Mouse (Mus musculus) gonadal fat pad, adult 2 months (tissue): ENCODE data around the gene Mid1. TPM values are rescaled to one million over a fixed set of nuclear protein-coding genes. Genes with fewer than 3 reads are reported as not detected.
"Not testable (repeated sequence)": the region's sequence is repeated elsewhere in the genome, so short reads cannot be mapped to it uniquely, and the experiment has no call there.

ENCODE experiments used
- DNase-seq: peaks from one replicate; pipeline ENCODE4 v3.0.0-alpha.2; 2012; ENCODE audit warnings: low read depth
- polyA plus RNA-seq: library from polyadenylated mRNA; depleted of rRNA; stranded (reverse); fragments of >200 nt; gene quantifications from 2 replicates; pipeline ENCODE4 v1.2.3, GENCODE M21; 2012

Gene Mid1
- polyA plus RNA-seq, 1 experiment: 3.8 TPM

DNA sequence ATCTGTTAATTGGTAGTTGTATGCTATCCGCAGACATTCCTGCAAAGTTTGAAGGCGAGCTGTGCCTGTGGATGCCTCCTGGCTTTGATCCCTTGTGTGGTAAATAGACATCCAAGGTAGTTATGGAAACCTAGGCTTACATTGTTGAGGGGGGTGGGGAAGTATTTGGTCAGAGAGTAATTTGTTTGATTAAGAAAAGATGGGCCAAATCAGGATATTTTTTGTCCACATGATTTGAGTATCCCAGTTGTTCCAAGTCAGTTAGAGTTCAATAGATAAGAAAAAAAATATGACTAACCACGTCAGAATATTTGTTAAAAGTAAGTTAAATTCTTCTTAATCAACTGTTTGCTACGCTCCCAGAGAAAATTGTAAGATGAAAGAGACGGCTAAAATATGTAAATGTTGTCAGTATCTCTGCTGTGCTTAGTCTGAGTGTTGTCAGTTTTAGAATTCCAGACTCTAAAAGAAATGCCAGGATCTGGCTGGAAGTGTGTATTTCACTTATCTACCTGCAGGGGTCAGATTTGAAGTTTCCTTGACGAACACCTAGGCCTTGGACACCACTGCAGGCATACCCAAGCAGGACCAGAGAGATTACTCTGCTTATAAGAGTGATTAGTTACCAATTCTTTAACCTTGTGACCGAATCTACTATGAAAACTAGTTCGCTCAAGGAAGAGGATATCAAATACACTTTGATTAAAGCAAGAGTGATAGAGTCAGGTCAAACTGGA lies 198.7 kb downstream of the Mid1 start:
- no peak for DNase-seq

DNA sequence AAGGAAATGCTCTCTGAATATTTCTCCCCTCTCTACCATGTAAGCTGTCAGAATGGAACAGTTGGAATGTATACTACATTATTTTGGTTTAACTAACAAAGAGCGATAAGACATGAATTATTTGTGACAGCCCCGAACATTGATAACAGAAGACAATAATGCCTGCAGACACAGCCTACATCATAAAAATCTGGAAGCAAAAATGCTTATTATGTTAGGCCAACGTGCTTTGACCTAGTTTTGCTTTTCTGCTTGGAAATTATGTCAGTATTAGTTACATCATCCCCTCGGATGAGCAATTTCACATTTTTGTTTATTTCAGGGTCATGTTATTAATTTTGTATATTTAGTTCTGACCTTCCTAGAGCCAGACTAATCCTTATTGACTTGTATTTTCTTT lies 205.5 kb downstream of the Mid1 start:
- DNase-seq: no peak

DNA sequence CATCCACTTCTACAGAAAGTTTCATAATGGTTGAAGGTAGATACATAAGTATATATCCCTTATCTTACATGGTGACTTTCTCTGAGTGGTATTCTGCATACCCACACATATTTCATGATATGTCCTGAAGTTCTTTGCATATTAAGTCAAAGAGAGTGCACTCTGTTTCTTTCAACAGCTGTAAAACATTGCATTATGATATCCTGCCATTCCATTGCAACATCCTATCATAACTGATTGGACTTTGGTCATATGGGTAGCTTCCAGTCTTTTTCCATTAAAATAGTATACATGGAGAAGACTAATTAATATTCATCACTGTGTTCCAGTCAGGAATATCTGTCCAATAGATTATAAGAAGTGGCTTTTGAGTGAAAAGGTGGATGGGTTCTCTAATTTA lies 207.1 kb downstream of the Mid1 start:
- no peak for DNase-seq

DNA sequence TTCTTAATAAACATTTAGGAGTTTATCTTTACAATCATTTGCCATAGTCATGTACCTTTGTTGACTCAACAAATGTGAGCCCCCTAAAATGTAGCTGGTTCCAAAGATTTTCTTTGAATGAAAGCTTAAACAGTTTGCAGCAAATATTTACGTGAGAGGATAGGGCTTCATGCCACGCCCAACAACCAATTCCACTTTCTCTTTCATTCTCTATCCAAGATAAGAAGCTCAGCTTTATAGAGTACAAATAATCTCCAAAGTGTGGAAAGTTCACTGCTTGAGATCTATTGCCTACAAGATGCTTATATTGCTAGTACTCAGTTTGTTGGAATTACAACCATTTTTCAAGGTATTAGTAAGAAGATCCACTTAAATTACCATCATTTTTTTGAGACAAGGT lies 207.6 kb downstream of the Mid1 start:
- DNase-seq: no peak

DNA sequence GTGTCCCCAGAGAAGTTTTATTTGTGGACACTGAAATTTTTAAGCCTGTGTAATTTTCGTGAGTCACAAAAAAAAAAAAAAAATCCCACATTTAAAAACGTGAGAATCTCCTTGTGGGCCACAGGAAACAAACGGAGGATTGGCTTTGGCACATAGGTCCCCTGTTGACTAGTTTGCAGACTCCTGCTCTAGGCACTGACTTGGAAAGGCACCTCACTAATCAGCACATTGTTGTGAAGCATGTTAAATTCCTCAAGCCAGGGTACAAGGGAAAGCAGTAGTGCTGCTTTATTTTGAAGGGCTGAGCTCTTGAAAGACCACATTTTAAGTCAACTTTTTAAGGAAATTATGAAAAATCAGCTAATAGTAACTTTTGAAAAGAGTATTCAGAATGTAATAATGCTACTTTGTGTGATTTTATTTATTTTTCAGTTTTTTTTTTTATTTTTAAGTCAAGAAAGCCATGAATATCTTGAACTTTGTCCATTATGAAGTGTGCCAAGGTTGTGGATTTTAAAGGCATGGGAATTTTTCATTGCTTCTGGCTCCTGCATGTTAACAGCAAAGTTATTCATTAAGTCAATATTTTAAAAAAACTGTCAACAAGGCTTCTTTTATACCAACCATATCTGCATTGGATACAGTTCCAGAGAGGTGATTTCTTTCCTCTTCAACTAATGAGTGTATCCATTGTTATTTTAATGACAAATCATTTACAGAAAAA lies 214.4 kb downstream of the Mid1 start:
- no peak for DNase-seq

DNA sequence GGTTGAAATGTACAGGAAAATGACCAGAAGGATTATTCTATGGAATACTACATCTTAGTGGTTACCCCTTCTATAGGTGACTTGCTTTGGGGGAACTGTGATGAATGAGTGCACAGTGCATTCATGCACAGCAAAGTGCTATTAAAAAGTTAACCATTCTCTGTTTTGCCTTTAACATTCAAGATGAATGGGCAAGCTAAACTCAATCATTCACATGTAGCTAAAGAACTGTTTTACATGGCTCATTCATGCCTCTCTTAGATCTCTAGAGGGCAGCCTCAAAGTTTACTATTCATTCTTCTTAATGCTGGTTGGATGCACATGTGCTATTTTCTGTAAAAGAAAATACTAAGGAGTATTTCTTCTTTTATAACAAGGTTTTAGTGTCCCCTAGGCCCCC lies 217.9 kb downstream of the Mid1 start:
- no peak for DNase-seq

DNA sequence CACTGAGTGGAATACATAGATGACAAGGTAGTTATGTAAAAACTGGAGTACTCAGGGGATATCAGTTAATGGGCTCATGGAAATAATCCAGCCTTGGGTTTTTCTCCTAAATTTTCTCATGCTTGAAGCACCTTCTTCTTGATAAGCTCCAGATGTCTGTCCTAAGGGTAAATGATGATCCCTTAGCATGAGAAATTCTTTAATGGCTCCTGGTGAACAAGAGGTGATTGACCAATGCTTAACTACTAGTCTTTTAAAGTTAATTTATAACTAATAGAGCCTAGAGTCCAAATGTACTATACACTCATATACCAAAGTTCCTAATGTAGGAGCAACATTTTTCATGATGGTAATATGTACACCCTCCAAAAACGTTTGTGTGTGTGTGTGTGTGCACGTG lies 218.7 kb downstream of the Mid1 start:
- DNase-seq: no peak

DNA sequence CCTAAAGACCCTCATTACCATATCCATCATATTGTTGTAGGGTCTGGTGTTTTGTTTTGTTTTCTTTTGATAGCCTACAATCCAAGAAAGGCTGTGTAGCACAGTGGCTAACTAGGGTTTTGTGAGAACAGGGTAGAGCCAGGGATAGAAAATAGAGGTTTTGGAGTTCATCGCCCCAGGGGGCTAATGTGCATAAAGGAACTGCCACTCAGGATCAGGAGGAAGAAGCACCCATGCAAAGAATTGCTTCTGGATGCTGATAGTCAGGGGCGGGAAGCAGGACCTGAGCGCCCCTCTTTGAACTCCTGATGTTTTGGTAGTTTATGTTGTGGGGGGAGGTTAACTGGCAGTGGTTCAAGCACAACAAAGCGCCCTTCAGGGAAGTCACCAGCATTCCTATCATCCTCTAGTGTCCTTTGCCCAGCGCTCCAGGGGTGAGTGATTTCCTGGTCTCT lies 221.1 kb downstream of the Mid1 start:
- no peak for DNase-seq

DNA sequence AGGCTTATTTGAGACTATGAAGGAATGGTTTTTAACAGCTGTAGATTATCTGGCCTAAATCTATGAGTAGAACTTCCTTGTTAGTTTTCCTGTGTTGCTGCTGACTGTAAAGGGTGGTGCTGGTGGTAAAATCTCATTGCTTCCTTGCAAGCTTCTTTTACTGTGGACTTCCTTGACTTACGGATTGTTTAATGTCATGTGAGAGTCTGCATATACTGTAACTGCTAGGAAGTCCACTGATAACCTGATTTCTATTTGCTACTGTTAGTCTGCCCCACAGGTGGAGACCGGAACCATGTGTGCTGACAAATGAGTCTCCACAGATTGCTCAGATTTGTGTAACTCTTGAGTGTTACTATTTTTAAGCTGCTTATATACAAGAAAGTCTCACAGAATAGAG lies 224.9 kb downstream of the Mid1 start:
- DNase-seq: no peak

DNA sequence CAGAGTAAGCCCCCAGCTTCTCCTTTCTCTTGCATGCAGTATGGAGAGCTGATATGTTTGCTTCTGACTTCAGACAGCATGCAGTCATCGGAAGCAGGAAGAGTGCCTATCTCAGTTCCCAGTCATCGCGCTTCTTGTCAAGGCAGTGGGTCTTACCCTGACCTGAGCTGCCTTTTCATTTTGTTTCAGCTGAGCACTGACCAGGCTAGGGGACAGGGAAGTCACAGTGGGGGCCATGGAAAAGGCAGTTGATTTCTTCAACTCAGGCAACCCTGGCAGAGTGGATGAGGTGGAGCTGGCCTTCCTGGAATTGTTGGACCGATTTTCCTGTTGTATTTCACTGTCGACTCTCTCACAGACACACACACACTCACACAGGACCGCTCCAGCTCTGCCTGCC lies 230.7 kb downstream of the Mid1 start:
- no peak for DNase-seq

DNA sequence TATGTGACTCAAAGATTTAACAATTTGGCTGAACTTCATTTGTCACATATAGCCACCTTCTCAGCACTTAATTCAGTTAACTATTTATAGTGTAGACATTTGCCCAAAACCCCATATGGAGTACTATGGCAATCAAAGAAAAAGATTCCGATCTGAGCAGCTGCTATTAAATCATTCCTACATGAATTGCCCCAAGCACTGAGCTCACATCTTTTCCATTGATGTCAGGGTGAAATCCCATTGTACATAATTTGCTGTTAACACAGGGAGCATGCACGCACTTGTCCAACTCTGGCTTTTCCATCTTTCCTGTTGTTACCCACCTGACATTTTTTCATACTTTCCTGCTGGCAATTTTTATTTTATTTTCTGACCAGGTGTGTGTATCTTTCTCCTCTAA lies 237.5 kb downstream of the Mid1 start:
- no peak for DNase-seq

DNA sequence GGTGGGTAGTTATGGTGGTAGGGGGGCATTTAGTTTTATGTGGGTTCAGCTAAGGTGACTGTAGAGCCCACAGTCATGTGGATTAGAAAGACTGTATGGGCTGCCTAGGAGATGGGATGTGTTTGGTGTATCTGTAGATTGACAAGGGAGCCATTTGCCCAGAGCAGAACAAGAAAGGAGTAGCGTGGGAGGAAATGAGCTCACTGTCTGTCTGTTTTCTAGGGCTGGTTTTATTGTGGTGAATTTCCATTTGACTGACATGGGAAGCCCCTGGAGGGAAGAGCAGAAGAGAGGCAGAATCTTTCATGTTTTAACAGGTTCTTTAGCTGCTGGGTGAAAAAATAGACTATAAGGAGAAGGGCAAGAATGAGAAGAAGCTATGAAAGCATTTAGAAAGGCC lies 238.4 kb downstream of the Mid1 start:
- DNase-seq: no peak

DNA sequence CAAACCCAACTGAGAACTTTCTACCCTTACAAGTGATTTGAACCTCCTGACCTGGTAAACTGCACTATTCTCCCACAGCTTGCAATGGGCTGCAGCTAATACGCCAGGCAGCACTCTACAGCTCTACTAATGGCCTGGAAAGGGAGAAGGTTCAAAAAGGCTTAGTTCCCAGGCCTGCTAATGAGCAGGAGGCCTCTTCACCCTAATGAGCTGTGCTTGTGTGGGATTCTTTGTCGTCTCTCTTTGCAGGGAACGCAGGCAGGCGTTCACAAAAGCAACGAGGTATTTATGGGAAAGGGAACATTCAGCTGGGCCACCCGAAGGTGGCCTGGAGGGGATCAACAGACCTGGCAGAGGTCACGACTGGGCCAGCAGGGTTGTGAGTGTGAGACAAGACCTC lies 240.6 kb downstream of the Mid1 start:
- DNase-seq: no peak

DNA sequence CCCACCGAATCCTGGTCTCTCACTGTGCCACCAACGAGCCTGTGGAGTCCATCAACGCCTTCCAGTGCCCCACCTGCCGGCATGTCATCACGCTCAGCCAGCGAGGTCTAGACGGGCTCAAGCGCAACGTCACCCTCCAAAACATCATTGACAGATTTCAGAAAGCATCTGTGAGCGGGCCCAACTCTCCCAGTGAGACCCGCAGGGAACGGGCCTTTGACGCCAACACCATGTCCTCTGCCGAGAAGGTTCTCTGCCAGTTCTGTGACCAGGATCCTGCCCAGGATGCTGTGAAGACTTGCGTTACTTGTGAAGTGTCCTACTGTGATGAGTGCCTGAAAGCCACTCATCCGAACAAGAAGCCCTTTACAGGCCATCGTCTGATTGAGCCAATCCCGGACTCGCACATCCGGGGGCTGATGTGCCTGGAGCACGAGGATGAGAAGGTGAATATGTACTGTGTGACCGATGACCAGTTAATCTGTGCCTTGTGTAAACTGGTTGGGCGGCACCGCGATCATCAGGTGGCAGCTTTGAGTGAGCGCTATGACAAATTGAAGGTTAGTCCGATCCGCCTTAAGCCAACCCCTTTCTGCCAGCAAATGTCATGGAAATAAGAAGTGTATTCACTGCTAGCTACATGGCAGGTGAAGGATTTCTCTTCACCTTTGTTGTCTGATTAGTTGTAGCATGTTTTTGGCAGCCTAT lies 242.3 kb downstream of the Mid1 start:
- DNase-seq: no peak

DNA sequence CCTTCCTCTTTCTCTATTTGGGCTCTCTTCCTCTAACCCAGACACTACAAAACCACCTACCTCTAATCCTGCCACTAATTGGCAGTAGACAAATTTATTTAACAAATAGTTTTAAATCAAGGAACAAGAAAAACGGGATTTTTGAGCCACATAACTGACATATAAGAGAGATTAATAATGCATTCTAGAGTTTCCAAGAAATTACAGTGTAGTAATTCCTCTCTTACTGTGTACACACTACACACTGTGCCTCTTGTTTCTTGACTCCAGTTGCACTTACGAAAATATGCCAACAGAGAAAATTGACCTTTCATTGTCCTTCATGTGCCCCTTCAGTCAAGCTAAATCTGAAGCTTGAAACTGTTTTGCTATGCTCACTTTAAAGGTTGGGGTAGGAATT lies 245.9 kb downstream of the Mid1 start:
- no peak for DNase-seq

DNA sequence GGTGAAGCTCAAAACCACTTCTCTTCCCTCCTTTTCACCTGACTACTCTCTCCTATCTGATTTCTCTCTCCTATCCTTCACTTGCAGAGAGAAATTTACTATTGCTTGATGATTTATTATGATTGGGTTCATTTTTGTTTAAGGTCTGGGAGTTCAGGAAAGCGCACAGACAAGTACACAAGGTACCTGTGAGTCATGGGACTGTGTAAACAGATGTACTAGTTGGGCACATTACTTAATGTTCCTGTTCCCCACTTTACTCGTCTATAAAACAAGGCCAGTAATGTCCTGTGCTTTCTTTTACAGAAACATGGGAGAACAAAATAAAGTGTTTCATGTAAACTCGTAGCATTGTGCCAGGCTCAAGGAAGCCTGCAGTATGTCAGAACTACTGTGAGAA lies 248.2 kb downstream of the Mid1 start:
- DNase-seq: no peak

DNA sequence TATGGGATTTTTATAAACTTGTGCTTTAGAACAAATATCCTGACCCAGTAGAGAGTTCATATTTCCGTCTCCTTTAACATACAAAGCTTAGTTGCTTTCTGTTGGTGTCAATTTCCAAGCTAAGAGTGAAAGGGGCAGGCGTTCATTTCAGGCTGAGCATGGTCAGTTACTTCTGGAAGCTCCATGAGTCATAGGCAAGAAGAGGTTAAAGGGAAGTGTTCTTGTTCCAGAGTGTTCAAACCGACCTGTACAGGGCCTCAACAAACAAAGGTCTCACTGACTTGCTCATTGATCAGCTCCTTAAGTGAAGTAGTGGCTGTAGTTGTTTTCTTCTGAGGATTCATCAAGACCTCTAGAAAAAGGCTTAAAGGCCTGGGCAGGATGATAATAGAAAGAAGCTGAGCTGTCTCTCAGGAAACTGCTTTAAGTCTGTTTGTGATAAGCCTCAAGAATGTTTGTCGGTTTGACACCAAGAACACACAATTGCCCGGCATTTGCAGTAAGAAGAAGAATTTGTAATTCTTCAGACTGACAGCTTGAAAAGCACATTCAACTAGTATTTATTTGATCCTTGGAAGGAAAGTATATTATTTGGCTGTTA lies 252.2 kb downstream of the Mid1 start:
- DNase-seq: no peak

DNA sequence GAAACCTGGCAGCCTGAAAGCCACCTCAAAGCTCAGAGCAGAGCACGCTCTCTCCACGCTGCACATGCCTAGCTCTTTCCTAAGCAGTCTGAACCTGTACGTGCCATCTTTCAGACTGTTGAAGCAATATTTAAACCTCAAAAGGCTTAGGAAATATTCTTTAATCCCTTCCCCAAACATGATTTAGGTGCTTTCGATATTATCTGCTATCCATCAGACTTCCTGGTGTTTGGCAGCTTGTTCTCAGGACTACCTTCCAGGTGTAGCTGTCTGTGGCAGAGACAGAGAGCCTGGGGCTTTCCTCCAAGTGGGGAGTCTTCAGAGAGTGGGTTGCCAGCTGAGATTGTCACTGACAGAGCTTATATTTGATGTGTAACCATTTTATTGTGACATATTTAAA lies 255.5 kb downstream of the Mid1 start:
- peak; percentile 63 for DNase-seq

DNA sequence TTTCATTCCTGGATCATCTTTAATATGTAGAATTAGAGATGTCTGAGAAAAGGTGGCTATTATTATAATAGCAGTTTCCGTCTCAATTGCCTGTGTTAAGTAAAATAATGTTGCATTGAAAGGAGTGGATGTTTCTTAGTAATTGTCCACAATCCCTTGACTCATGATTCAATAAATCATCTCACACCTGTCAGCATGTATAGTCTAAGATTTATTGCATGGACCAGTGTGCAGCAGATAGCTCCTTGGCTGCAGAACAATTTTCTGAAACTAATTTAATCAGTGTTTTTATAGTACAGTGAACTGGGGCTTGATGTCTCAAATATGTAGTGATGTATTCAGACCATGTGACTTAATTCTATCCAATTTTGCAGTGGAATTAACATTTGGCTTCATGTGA lies 265.6 kb downstream of the Mid1 start:
- no peak for DNase-seq

DNA sequence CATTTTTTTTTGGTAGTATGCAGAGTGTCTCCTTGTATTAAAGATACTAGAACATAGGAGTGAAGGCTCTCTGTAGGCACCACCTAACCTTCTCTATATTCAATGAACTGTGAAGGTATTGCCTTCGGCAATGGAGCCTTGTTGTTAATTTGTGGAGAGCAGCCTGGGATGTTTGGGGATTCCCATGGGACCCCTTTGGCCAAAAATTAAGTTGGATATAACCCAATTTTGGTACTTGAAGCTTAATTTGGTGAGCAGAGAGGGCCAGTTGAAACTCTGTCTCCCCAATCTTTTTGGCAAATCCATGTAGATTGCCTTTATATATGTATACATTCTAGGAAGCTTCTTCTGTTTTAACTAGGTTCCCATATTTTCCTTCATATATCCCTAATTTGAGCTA lies 284.3 kb downstream of the Mid1 start:
- no peak for DNase-seq

DNA sequence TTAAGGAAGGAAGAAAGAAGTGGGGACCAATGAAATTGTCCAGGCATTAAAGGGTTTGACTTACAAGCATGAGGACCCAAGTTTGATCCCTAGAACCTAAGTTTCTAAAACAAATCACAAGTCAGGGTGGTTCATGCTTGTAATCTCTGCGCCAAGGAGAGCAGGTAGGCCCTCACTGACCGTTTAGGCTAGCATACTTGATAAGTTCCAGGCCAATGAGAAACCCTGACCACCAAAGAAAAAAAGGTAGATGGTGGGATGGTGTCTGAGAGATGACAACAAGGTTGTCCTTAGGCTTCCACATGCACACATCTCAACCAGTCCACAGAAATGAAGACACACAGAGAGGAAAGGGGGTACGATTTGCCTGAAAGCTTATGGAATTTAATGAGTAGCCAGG lies 284.8 kb downstream of the Mid1 start:
- not testable (repeated sequence) for DNase-seq

DNA sequence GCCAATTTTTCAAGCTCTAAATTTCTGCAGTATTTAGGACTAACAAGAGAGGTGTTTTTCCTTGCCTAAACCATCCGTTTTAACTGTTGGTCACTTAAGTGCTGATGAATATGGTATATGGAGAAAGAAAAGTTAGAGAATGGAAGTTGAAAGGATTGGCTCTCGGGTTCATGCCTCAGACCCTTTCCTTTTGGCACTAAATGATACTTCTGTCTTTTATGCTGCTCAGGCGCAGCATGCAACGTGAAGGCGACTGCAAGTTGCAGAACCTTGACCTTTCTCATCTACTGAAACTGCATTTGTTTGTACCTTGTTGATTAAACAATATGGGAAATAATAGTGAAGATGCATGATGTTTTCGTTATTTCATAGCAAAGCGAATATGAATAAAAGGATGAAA lies 285.5 kb downstream of the Mid1 start:
- DNase-seq: not testable (repeated sequence)

DNA sequence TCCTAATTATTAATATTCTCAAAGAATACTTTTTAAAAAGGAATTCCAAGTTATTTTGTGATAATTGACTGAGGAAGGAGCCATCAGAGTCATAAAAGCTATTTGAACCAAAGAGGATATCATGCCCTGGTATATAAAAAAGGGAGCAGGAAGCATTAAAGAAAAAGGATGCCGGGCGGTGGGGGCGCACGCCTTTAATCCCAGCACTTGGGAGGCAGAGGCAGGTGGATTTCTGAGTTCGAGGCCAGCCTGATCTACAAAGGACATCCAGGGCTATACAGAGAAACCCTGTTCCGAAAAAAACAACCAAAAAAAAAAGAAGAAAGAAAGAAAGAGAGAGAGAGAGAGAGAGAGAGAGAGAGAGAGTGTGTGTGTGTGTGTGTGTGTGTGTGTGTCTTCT lies 286.6 kb downstream of the Mid1 start:
- not testable (repeated sequence) for DNase-seq
